Mouse (Mus musculus): ENCODE data around the gene Necap1.

Gene Necap1

DNA sequence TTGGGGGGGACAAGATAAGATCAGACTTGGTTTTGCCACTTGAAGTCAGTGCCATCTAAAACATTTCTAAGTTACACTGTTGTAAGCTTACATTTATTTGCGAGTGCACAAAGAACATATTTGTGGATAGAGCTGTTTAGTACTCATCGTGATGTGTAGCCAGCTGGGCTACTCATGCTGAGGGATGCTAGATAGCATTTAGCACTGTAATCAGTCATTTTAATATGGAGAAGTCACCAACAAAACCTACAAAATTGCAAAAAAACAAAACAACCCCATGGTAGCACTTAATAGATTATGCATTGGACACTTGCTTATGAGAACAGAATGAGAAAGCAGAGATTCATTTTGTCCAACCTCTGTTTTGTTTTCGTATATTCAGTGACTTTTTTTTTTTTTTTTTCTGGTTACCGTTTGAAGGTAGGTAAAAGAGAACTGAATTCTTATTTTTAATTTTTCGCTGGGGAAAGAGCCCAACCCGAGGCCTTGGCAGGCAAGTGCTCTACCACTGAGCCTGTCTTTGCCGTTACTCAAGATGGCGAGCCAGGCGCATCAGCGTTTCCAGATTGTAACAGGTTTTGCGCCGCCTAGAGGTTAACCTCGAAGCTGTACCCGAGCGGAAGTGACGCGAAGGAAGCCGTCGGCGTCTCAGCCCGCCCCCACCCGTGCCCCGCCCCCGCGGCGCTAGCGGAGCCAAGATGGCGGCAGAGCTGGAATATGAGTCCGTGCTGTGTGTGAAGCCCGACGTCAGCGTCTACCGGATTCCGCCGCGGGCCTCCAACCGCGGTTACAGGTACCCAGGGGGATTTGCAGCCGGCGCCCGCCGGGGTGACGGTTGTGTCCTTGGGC lies at the start of gene Necap1:
TSS of gene Necap1 (plus strand) at position 604 of the 849 bp plus-strand sequence.
- peak; percentile 99 for DNase-seq (ENCODE audit: low read depth, low spot score)

DNA sequence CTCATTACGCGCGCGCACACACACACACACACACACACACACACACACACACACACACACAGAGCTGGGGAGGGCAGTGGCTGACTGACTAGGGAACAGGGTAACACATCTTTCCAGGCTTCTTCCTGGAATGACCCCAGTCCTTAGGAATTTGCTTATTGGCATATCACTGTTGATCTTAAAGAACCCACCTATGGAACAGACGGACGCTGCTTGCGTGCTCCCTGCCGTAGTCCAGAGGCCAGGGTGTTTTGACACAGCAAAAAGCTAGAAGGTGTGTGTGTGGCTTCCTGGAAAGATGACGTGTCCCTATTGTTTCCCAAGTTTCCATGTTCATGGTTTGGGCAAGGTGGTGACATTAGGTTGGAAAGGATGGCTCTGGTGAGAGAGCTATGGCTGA lies 49.1 kb upstream of the Necap1 start:
- DNase-seq (ENCODE audit: low read depth, low spot score), result no peak

DNA sequence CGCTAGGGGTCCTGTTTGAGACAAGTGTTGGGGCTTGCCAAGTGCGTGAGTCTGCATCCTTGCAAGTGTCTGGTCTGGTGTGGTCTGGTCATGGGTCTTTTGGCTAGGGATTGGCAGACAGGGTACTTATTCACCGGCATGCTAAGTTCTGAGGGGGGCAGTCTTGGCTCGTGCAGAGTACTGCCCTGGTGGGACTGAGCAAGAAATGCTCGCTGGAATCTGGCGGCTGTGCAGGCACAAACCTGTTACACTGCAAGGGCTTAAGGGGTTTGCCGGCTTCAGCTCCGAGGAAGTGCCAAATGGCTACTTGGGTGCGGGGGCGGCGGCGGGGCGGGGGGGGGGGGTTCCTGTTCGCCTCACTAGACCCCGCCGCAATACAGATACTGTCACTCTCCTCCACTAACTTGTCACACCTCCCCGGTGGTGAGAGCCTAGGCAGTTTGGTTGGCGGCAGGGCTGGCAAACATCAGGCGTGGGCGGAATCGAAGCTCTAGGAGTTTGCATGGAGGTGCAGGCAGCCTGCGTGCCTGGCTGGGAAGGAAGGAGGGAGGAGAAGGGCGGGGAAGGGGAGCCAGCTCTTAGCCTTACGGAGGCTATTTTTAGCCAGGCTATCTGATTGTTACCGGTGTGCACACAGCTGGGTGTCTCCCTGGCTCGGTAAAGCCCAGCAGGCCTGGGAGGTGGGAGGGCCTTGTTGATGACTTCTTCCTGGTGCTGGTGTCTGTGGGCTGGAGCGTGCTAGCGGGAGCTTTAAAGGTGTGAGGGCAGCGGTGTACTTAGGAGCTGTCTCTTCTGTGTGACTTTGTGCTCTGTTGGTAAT lies 48.1 kb upstream of the Necap1 start:
- peak; percentile 95 for DNase-seq (ENCODE audit: low read depth, low spot score)

DNA sequence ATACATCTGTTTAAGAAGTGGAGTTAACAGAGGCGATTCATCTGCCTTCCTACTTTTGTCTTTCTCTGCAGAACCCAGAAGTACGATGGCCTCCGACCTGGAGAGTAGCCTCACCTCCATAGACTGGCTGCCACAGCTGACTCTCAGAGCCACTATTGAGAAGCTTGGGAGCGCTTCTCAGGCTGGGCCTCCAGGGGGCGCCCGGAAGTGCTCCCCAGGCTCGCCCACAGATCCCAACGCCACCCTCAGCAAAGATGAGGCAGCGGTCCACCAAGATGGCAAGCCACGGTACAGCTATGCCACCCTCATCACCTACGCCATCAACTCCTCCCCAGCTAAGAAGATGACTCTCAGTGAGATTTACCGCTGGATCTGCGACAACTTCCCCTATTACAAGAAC lies 46.2 kb upstream of the Necap1 start:
- peak; percentile 46 for DNase-seq (ENCODE audit: low read depth, low spot score)

DNA sequence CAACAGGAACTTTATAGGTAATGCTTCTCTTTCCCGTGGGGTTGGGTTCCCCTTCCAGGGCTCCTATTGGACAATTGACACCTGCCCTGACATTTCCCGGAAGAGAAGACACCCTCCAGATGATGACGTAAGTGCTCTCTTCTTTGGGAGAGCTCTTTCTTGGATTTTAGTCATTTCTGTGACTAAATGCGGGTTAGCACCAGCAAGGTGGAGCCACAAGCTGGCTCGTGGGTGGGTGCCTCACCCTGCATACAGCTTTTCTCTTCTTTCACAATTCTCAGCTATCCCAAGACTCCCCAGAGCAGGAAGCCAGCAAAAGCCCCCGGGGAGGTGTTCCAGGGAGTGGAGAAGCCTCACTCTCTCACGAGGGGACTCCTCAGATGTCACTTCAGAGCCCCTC lies 41.4 kb upstream of the Necap1 start:
- DNase-seq (ENCODE audit: low read depth, low spot score), result peak; percentile 71

DNA sequence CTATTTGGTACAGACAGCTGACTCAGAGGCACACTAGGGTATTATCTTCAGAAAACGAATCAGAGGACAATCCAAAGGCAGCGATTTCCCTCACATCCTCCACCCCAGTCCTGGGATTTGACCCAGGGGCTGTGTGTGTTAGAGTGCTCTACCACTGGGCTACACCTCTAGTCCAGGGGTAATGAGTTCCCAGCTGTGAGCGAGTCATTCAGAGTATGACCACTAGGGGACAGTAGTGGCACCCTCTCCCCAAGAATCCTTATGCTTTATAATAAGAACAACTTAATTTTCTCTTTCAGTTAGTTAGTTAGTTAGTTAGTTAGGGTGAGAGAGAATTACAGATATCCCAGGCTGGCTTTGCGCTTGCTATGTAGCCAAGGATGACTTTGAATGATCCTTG lies 39.9 kb upstream of the Necap1 start:
- peak; percentile 48 for DNase-seq (ENCODE audit: low read depth, low spot score)

DNA sequence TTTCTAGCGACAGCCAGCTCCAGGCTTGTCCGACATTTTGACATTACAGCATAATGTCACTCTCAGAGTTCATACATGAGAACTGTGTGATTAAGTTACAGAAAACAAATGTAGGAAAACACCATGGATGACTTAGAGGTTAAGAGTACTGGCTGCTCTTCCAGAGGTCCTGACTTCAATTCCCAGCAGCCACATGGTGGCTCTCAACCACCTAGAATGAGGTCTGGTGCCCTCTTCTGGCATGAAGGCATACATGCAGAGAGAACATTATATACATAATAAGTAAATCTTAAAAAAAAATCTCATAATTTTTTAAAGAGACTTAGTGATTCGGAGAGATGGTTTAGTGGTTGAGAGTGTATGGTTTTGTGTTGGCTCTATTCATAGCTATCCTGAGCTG lies 37.3 kb upstream of the Necap1 start:
- DNase-seq (ENCODE audit: low read depth, low spot score), result no peak

DNA sequence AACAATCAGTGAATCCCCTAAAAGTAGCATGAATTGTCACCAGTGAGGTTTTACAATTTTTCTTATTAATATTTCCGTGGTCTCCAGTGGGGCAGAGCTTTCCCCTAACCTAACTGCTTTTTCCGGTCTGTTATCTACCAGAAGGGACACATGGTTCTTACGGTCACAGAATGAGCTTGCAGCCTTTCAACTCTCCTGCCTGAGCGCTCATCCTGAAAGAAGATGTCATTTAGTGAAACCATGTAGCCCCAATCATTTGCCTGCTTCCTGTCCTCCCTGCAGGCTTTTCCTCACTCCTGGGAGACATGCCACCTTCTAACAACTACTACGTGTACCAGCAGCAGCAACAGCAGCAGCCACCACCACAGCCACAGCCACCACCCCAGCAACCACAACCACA lies 36.7 kb upstream of the Necap1 start:
- no peak for DNase-seq (ENCODE audit: low read depth, low spot score)

DNA sequence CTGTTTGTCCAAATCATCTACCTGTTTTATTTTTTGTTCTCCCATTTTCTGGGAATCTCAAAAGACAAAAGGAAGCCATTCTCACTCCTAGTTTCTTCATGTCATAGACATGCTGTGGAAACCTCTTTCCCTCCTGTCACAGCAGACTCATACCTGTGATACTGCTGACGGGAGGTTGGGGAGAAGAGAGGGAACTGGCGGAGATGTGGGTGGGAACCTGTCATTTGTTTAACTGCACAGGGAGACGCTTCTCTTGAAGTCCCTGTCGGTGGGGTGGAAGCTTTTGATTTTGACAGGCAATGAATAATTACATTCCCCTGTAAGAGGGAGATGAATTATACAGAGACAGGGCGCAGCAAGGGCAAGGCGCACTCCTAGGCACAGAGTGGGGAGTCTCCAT lies 30.5 kb upstream of the Necap1 start:
- peak; percentile 55 for DNase-seq (ENCODE audit: low read depth, low spot score)

DNA sequence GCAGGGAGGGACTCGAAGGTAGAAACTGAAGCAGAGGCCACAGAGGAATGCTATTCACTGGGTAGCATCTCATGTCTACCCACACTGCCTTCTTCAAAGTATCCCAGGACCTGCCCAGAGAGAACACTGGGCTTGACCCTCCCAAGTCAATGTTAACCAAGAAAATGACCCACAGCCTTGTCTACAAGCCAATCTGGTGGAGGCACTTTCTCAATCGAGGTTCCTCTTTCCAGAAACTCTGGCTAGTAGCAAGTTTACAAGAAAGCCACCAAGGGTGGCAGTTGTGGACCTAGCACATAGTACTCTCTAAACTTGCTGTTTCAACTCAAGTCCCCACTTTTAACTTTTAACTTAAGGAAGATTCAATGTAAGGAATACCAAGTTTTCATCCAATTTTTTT lies 21.6 kb upstream of the Necap1 start:
- DNase-seq (ENCODE audit: low read depth, low spot score), result peak; percentile 14

DNA sequence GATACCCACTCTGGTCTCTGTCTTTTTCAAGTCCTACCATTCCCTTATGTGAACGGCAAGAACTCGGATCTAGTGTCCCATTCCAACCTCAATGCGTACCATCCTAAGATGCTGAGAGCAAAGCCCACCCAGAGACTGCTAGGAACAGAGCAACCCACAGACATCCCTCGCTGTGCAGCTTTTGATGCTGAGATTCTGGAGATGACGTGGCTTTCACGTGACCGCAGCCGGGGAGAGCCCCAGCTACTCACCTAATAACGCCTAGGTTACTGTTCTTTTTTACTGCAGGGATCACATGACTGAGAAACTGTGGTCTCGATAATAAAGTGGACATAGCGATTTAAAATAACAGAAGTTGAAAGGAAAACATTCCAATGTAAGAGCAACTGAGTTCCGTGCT lies 19.7 kb upstream of the Necap1 start:
- no peak for DNase-seq (ENCODE audit: low read depth, low spot score)

DNA sequence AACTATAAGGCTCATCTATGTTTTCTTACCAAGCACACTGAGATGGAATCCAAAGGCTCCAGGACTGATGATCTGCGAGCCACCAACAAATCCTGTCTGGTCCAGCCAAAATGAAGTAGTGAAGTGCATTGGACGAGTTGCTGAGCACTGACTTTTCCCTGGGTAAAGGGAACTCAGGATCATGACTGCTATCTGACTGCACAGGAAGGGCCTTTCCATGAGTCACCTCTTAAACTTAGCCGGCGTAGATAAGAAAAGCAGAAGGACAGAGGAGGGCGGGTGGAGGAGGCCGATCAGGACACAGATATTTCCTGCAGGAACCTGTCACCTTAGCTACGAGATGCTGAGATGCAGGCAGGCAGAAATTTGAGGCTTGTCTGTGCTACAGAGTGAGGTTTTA lies 18.3 kb upstream of the Necap1 start, which contains the start of gene C3ar1:
TSS of gene C3ar1 (minus strand) at position 207 of the 400 bp plus-strand sequence.
- peak; percentile 27 for DNase-seq (ENCODE audit: low read depth, low spot score)

DNA sequence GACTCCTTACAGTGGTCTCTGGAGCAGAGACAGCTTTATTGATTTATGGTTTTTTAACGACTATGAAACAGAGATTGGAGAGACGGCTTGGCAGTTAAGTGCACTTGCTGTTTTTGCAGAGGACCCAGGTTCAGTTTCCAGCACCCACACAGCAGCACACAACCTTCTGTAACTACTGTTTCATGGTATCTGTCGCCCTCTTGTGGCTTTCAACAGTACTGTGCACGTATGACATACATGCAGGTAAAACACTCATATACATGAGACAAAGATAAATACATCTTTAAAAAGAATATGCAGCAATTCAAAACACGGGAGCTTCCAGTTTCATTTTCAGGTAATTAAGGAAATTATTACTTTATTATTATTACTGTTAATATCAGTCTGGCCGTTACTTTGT lies 11.8 kb upstream of the Necap1 start:
- no peak for DNase-seq (ENCODE audit: low read depth, low spot score)

DNA sequence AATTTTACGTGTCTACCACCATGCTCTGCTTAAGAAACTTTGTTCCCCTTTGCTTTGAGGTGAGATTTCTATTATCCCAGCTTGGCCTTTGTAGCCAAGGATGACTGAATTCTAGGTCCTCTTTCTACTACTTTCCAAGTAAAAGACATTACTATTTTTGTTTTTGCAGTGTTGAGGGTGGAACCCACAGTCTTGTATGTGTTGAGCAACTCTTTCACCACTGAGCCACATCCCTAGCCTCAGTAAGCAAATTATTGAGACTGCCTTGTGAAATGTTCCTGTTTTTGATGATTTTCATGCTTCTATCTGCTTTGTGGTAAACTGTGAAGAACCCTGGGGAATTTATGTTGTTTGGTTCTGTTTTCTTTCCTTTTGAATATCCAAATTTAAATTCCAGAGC lies 11.4 kb upstream of the Necap1 start:
- DNase-seq (ENCODE audit: low read depth, low spot score), result peak; percentile 17

DNA sequence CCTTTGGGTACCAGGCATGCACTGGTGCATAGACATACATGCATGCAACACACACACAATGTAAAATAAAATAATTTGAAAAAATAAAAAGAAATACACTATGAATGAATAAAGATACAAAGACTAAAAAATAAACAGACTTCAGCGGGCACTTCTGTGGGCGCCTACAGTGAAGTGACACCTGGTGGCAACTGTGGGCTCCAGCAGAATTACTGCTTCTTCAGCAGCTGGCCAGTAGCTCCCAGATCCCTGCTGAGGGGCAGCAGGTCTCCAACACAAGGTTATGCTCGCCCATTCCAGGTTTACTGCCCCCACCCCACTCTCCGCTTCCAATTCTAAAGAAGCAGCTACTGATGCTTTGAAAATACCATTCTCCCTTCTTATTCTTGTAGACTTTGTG lies 6.4 kb upstream of the Necap1 start:
- DNase-seq (ENCODE audit: low read depth, low spot score), result peak; percentile 30

DNA sequence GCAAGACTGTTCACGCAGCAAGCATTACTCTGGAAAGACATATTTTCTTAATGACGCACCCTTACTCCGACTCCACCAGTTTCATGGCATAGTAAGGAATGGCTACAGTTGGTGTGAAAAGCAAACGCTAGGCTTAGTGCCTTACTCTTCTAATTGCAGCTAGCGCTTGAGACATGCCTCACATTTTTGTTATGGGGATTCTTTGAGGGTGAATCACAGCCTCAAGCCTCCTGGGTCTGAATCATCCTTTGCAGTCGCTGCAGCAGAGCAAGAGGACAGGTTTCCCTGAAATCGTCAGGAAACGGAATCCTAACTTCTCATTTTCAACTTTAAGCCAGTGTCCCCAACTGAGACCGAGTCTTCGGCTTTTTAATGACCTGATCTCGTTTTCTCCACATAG lies 4.4 kb upstream of the Necap1 start:
- DNase-seq (ENCODE audit: low read depth, low spot score), result peak; percentile 66

DNA sequence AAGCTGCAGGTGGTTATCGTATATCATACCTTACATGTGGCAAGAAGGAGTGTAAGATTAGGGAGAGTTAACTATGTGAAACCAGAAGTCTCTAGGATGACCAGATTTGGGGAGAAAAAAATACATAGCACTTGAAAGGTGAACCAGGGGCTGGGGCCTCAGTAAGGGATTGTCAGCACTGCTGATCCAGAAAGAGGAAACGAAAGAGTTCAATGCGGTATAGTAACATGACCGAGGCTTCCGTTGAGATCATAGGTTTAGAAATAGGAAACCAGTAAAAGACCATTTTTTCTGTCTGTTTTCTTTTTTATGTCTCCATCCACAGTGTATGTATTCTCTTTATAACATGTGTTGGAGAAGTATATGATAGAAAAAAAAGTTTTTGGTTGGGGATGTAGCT lies 1.5 kb upstream of the Necap1 start:
- no peak for DNase-seq (ENCODE audit: low read depth, low spot score)

DNA sequence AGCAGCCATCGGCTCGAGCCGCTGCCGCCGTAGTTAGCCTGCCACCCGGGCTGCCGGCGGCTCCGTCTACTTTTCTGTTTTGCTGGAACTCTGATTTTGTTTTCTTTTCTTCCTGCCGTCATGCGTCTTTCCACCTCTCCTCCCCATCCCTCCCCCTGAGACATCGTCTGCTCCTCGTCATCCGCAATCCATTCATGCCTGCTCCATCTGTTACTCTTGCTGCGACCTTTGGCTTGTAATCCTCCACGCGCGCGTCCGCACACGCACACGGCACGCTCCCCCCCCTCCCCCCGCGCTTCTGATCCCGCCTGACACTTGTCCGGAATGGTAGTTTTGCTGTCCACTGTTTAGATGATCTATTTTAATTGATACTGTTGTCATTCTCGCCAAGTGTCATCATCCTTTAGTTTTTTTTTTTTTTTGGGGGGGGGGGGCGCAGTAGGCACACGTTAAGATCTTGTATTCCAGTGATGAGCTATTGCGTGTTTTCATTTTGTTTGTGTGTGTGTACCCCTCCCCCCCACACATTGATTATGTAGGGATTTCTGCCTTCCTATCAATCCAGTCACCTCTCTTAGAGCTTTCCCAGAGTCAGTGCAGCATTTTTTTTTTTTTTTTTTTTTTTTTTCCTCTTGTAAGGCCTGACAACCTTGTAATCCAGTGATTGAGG lies 581 bp downstream of the Necap1 start:
- peak; percentile 90 for DNase-seq (ENCODE audit: low read depth, low spot score)

DNA sequence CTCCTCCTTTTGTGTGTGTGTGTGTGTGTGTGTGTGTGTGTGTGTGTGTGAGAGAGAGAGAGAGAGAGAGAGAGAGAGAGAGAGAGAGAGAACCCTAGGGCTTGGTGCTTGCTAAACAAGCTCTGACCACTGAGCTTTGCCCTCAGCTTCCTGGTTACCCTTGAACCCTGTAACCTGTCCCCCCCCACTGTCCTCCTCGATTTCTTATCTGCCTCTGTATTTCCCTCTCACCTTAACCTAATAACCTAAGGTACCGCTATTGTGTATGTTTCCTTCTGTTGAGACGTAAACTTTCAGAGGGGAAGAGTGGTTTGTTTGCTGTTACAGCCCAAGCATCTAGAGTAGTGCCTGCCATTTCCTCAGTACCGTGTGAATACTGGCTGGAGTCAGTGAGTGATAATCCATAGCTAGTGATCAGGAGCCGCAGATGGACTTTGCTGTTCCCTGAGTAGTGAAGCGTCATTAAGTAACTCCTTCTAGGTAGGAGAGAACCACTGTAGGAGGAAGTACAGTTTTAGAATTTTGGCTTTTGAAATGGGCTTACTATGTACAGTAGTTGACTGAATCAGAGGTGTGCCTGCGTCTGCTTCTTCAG lies 5.0 kb downstream of the Necap1 start:
- no peak for DNase-seq (ENCODE audit: low read depth, low spot score)

DNA sequence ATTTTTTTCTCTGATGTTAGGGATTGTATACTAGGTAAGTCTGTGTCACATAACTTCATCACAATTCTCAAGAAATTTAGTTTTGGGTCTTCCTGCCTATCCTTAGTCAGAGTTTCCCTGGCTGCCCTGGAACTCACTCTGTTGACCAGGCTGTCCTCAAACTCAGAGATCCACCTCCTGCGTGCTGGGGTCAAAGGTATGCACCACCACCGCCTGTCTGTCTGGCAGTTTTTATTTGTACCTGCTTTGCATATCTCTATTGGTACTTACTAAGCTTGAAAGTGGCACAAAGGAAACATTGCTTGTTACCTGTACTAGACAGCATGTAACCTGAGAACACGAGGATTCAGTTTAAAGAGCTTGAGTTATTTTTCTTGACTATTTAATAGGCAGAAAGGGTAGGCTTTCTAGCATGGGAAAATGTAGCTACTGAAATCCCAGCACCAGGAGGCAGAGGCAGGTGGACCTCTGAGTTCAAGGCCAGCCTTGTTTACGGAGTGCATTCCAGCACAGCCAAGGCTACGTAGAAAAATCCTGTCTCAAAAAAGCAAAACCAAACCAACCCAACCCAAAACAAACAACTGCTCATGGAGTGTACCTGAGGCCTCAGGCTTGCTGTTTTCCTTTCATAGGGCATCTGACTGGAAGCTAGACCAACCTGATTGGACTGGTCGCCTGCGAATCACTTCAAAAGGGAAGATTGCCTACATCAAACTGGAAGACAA lies 5.7 kb downstream of the Necap1 start:
- DNase-seq (ENCODE audit: low read depth, low spot score), result no peak

DNA sequence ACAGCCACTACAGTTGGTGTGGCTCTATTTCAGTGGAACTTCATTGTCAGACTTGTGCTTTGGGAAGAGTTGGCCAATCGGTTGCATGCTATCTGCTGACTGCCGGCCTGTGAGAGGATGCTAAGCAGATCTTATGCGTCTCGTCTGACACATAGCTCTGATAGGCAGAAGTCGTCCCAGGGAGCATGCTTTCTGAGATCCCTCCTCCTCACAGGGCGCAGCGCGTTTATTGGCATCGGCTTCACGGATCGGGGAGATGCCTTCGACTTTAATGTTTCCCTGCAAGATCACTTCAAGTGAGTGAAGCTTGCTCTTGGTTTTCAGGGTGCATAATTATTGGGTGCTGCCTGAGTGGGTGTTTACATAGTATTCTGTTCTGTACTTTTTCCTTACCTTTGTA lies 7.0 kb downstream of the Necap1 start:
- no peak for DNase-seq (ENCODE audit: low read depth, low spot score)

Measured in brain, adult 2 months (tissue).